Mouse (Mus musculus): ENCODE measurements around the gene Chrm4.

GRCm38 (mm10) chr2:91960459-91960858, 33.4 kb downstream of the Chrm4 start:
- TF ChIP-seq EP300 (IDR thresholded peaks at IDR 0.05; ENCODE audit: insufficient read depth, low read depth, low read length): no peak
- TF ChIP-seq CTCF (IDR thresholded peaks at IDR 0.05; ENCODE audit: low read depth, low read length): no peak
- no peak for TF ChIP-seq POLR2A (IDR thresholded peaks at IDR 0.05; ENCODE audit: insufficient read depth, low read length)
